Comparison of ENCODE assay signal across 15 mouse cellular contexts in the genomic region with DNA sequence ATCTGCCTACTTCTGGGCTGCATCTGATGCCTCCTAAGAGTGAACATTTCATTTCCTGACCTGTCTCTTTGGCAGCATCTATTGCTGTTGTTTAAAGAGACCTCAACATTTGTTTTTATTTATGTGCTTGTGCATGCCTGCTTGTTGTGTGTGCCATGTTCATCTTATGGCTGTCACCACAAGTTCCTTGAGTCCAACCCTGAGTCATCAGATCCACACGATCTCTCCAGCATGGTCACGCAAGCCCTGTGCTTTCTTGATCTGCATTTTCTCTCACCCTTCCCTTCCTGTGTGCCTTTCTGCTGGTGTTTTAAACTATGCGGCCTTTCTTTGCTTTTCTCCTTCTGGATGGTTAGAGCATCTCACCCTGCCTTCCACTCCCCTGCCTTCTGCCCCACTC.
"Had no signal": no experiment of that assay in that cellular context is flagged by ENCODE, and none has a peak within 500 bp of the region (broad histone marks: within the 10 kb centered on the region; RNA-seq: fewer than 3 reads in every experiment).

No protein-coding gene starts in this region.

- H3K9me3 ChIP-seq: intestine, embryonic 15.5 days; limb, embryonic 12.5 days; midbrain, embryonic 15.5 days; neural tube, embryonic 13.5 days; stomach, embryonic 15.5 days had no signal

- H3K4me3 ChIP-seq: intestine, embryonic 15.5 days; limb, embryonic 12.5 days; midbrain, embryonic 15.5 days; neural tube, embryonic 13.5 days; stomach, embryonic 15.5 days had no signal

- H3K9ac ChIP-seq: intestine, embryonic 15.5 days; limb, embryonic 12.5 days; midbrain, embryonic 15.5 days; neural tube, embryonic 13.5 days; stomach, embryonic 15.5 days had no signal

- H3K27me3 ChIP-seq: intestine, embryonic 15.5 days; limb, embryonic 12.5 days; midbrain, embryonic 15.5 days; neural tube, embryonic 13.5 days; stomach, embryonic 15.5 days had no signal

- DNase-seq: kidney, adult 18-20 months; kidney, postnatal 25 days; layer of hippocampus, adult 9-11 months; layer of hippocampus, postnatal 36 days; lung, adult 2 months; lung, postnatal 36 days; retina, postnatal 1 day; right cerebral cortex, postnatal 14 days had no signal

- H3K27ac ChIP-seq: intestine, embryonic 15.5 days; limb, embryonic 12.5 days; midbrain, embryonic 15.5 days; neural tube, embryonic 13.5 days; stomach, embryonic 15.5 days had no signal

- H3K36me3 ChIP-seq: intestine, embryonic 15.5 days; limb, embryonic 12.5 days; midbrain, embryonic 15.5 days; neural tube, embryonic 13.5 days; stomach, embryonic 15.5 days had no signal

- H3K4me2 ChIP-seq: intestine, embryonic 15.5 days; limb, embryonic 12.5 days; midbrain, embryonic 11.5 days; midbrain, embryonic 15.5 days; neural tube, embryonic 13.5 days; stomach, embryonic 15.5 days had no signal

- ATAC-seq: intestine, embryonic 15.5 days; lung, postnatal 0 days; midbrain, embryonic 15.5 days had no signal
